Mouse (Mus musculus) heart, adult 2 months (tissue): ENCODE data around the gene Pde4c.

Source experiments
- CTCF ChIP-seq: fragments of 200-600 bp; IDR thresholded peaks from 2 replicates; pipeline ENCODE4 v1.8.1; 2022; ENCODE audit warnings: antibody characterized with exemption, mild to moderate bottlenecking, moderate library complexity
- POLR2A ChIP-seq: fragments of 200-500 bp; IDR thresholded peaks from 2 replicates; pipeline ENCODE4 v1.6.1; 2011; ENCODE audit warnings: mild to moderate bottlenecking, low read depth, low read length, control low read depth; ENCODE audit not compliant: insufficient read depth

- TF ChIP-seq POLR2A (no peak), CTCF (no peak)
Observed at GRCm38 (mm10) chr8:70725792-70726447, 2.4 kb downstream of the Pde4c start.
